Mouse (Mus musculus): ENCODE data around the gene Gstt4. TPM values are rescaled to one million over a fixed set of nuclear protein-coding genes. Genes with fewer than 3 reads are reported as not detected.
"Not testable (repeated sequence)": the region's sequence is repeated elsewhere in the genome, so short reads cannot be mapped to it uniquely, and the experiment has no call there.

Gstt4 gene
- total RNA-seq, 2 experiments from 2014 or later = not detected

GRCm38 (mm10) chr10:75843898-75844297 lies 21.6 kb upstream of the Gstt4 start:
- intact Hi-C loops (cut with DNase I); DNase-seq (ENCODE audit: extremely low spot score in 1 of 2, low spot score in 2 of 2): not testable (repeated sequence)

DNA sequence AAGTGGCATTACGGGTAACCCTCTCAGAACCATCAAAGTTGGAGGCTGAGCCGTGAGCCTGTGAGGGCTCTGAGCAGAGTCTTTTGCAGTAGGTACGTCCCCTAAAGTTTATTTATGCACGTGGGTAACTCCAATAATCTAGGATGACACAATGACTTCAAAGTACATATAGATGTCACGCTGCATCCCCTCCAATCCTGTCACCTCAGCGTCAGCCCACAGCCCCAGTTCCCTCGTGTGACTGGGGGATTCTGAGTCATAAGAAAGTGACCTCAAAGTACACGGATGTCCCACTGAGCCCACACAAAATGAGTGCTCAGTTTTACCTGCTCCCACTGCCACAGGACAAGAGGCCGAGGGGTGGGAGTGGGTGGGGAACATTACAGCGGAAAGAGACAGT lies 16.7 kb upstream of the Gstt4 start:
- intact Hi-C loops (cut with DNase I) = no loop called here
- DNase-seq (ENCODE audit: extremely low spot score in 1 of 2, low spot score in 2 of 2) = no peak

DNA sequence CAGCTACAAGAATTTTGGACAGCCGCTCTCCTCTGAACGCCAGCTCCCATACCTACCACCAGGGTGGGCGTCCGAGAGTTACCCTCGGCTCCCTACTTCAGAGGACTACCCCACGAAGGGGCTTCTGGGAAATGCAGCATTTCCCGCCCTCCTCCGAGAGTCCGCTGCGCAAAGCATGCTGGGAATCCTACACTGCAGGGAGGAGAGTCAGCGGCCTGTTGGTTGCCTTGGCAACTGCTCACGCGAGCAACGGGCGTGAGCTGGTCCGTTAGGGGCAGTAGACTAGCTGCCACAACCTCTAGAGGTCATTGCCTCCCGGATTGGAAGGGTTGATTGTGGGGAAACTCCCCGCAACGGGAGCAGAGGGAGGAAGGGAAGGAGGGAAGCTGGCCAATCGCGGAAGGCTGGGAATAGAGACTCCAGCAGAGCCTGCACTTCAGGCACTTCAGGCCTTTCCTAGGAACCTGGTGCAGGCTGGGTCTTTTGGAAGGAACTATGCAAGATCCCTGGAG lies 15.0 kb upstream of the Gstt4 start, which contains the start of gene Gstt2:
TSS of gene Gstt2 (minus strand) at position 177 of the 512 bp plus-strand sequence.
- intact Hi-C loops (cut with DNase I) = no loop called here
- DNase-seq (ENCODE audit: extremely low spot score in 1 of 2, low spot score in 2 of 2) = peak; percentile 89 to 96

DNA sequence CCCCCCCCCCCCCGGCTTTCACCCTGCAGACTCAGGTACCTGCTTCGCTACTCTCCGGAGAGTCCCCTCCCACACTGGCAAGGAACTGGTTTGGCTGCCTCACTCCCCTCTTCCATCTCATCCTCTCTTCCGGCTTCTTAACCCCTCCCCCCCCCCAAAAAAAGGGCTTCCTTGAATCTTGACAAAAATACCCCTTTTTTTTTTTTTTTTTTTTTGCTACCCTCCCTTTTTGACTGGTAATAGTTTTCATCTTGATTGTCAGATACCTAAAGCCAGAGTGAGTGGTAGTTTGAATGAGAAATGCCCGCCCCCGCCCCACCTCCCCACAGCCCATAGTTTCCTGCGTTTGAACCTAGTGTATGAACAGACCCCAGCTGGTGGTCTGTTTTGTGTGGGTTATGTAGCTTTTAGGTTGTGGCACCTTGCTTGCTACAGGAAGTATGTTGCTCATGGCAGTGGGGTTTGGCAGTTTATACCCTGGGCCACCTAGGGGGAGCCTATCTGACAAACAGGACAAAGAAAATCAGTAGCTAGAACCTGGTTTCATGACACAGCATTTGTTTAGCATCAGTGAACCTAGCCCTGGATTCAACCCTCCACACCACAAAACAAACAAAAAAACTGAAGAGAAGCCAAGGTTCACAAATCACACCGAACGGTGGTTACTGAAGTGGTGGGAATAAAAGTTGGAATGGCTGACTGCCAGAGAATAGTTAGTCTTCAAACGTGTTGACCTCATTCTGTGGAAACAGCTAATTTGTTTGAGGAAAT lies 13.6 kb upstream of the Gstt4 start:
- no peak for DNase-seq (ENCODE audit: extremely low spot score in 1 of 2, low spot score in 2 of 2)
- intact Hi-C loops (cut with DNase I) = no loop called here

DNA sequence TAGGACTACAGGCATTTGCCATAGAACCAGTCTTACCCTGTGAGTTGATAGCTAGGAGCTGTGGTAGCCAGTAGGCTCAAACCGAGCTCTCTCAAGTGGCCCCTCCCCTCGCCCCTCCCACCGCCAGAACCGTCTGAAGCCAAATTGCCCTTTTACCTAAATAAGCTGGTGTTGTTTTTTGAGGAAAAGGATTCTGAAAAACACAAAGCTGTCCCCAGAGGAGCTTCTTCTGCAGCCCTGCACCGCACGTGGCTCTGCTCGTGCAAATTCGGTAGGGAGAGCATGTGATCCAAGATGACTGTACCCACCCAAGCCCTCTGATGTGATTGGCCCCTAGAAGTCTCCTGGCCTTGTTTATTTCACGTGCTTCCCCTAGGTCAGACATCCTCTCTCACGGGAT lies 13.0 kb upstream of the Gstt4 start:
- intact Hi-C loops (cut with DNase I) = no loop called here
- DNase-seq (ENCODE audit: extremely low spot score in 1 of 2, low spot score in 2 of 2) = peak in 1 of 2 experiments; percentile 80

GRCm38 (mm10) chr10:75834721-75835120 lies 12.4 kb upstream of the Gstt4 start:
- DNase-seq (ENCODE audit: extremely low spot score in 1 of 2, low spot score in 2 of 2) = no peak
- intact Hi-C loops (cut with DNase I) = loop anchor here (5.0 kb wide), 1 partner anchor 62 kb away; the partner anchor contains the start of gene Ddt

DNA sequence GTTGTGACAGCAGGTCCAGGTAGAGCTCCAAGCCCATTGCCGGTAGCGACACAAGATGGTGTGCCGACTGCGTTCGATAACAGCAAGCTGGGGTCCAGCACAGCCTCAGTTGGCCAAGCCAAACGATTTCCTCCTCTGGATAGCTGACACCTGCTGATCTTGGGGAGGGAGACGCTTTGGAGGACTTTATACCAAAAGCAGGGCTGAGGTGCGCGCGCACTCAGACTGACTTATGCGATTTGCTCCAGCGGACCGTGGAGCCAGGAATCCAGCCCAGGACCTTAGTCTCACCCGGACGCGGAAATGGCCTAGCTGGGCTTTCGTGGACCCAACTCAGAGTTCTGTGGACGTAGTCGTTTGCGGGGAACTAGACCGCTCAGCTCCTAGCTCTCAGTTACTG lies 11.9 kb upstream of the Gstt4 start:
- intact Hi-C loops (cut with DNase I) = loop anchor here (5.0 kb wide), 1 partner anchor 62 kb away; the partner anchor contains the start of gene Ddt
- peak in 1 of 2 experiments; percentile 87 for DNase-seq (ENCODE audit: extremely low spot score in 1 of 2, low spot score in 2 of 2)

GRCm38 (mm10) chr10:75833456-75834080 lies 11.2 kb upstream of the Gstt4 start:
- peak in 1 of 2 experiments; percentile 58 for DNase-seq (ENCODE audit: extremely low spot score in 1 of 2, low spot score in 2 of 2)
- intact Hi-C loops (cut with DNase I) = loop anchor here (5.0 kb wide), 1 partner anchor 61 kb away; the partner anchor contains the start of gene Ddt

DNA sequence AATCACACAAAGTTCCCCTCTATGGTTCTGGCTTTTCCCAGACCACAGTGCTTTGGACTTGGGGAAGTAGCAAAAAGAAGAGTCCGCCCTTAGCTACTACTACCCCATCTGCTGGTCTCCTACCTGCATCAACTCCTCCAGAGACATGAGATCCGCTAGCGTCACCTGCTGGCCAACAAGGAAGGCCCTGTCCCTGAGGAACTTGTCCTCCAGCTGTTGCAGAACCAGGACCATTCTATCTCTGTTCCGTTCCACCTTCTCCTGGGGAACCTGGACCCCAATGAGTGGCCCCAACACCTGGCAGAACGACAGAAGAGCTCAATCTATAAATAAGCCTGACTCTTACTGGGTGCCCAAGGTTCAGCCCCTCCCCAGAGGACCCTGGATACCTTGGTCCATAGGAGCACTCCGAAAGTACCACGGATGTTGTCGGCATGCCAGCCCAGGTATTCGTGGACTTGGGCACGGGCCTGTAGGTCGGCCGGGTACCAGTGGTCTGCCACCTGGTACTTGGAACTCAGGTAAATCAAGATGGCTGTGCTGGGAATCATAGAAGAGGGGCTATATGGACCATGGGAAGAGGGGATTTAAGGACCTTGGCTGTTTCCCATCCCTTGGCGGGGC lies 10.0 kb upstream of the Gstt4 start:
- intact Hi-C loops (cut with DNase I) = loop anchor here (5.0 kb wide), 1 partner anchor 60 kb away; the partner anchor contains the start of gene Ddt
- DNase-seq (ENCODE audit: extremely low spot score in 1 of 2, low spot score in 2 of 2) = peak in 1 of 2 experiments; percentile 74

DNA sequence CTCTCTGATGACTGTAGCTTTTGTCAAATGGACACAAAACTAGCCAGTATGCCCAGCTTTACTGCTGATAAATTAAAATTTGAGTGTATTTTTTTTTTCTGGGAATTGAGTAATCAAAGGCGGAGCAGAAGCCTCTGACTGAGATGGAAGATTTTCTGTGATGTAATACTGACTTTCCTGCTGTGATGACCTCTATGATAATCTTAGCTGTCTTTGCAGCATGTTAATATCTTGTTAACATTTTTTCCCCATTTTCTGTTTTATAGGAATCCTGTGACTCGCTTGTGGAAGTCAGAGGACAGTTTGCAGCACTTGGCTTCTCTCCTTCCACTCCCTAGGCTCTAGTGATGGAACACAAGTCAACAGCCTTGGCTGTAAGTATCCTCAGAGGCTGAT lies 7.9 kb upstream of the Gstt4 start:
- no peak for DNase-seq (ENCODE audit: extremely low spot score in 1 of 2, low spot score in 2 of 2)
- intact Hi-C loops (cut with DNase I) = loop anchor here (5.0 kb wide), 1 partner anchor 58 kb away; the partner anchor contains the start of gene Ddt

- DNase-seq (ENCODE audit: extremely low spot score in 1 of 2, low spot score in 2 of 2) = no peak
- intact Hi-C loops (cut with DNase I) = loop anchor here (5.0 kb wide), 1 partner anchor 57 kb away; the partner anchor contains the start of gene Ddt
These were observed 7.4 kb upstream of the Gstt4 start for GRCm38 (mm10) chr10:75829529-75830274.

DNA sequence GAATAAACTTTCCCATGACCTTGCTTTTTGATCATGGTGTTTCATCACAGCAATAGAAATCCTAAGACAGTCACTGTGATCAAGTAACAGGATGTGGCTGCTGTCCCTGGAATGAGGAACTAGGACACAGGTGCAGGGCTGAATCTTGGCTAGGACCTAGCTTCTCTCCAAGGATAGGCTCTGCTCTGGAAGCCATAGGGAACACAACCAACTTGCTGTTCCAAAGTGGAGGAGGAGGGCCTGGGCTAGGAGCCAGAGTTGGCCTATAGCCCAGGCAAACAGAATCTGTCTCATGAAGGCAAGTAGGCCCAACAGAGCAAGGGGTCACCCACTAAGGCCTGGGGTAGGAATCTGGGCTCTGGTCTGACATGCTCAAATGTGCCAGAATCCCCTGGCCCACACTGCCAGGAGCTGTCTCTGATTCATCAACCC lies 6.2 kb upstream of the Gstt4 start:
- DNase-seq (ENCODE audit: extremely low spot score in 1 of 2, low spot score in 2 of 2) = peak; percentile 56 to 57

GRCm38 (mm10) chr10:75827668-75828360 lies 5.5 kb upstream of the Gstt4 start:
- peak in 1 of 2 experiments; percentile 57 for DNase-seq (ENCODE audit: extremely low spot score in 1 of 2, low spot score in 2 of 2)
- intact Hi-C loops (cut with DNase I) = no loop called here

More for the DNA sequence above, 6.2 kb upstream of the Gstt4 start:
- intact Hi-C loops (cut with DNase I) = no loop called here

GRCm38 (mm10) chr10:75824530-75824929 lies 2.2 kb upstream of the Gstt4 start:
- no peak for DNase-seq (ENCODE audit: extremely low spot score in 1 of 2, low spot score in 2 of 2)
- intact Hi-C loops (cut with DNase I) = no loop called here

DNA sequence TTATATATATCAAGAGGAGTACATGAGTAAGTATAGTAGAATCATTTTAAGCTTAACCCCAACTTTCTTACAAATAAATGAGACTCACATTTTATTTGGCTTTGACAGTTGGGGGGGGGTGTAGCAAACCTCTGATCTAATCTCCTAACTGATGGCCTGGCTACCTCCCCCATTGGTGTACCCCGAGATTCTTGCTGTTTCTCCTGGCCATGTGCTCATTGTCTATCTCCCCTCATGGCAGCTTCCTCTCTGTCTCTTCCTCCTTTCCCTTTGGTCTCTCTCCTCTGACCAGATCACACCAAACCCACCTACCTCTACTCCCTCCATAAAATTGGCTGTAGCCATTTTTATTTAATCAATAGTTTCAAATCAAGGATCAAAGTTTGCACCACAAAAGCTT lies 1.4 kb upstream of the Gstt4 start:
- intact Hi-C loops (cut with DNase I) = no loop called here
- DNase-seq (ENCODE audit: extremely low spot score in 1 of 2, low spot score in 2 of 2) = no peak

GRCm38 (mm10) chr10:75819882-75820281 lies 2.5 kb downstream of the Gstt4 start:
- no peak for DNase-seq (ENCODE audit: extremely low spot score in 1 of 2, low spot score in 2 of 2)

DNA sequence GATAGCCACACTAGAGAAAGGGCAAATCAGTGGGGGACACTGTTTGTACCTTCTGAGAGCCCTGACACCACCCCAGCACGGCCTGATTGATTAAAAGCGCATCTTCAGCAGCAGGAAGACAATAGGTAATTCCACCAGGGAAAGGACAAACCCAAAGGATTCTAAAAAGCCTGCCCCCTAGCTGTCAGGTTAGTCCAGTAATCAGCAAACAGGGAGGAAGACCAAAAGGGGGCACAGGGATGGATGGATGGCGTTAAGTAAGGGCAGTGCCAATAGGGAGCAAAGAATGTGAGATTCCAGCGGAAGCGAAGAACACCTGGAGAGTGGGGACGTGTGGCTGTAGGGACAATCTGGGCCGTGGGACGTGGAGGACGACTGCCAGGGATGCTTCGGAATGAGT lies 3.7 kb downstream of the Gstt4 start:
- DNase-seq (ENCODE audit: extremely low spot score in 1 of 2, low spot score in 2 of 2) = no peak
- intact Hi-C loops (cut with DNase I) = no loop called here

More at GRCm38 (mm10) chr10:75819882-75820281, 2.5 kb downstream of the Gstt4 start:
- intact Hi-C loops (cut with DNase I) = no loop called here

GRCm38 (mm10) chr10:75804217-75804616 lies 18.1 kb downstream of the Gstt4 start:
- intact Hi-C loops (cut with DNase I) = no loop called here
- no peak for DNase-seq (ENCODE audit: extremely low spot score in 1 of 2, low spot score in 2 of 2)
